Mouse (Mus musculus): Measurements from ENCODE around the gene 1600012H06Rik. TPM values are rescaled to one million over a fixed set of nuclear protein-coding genes. Genes with fewer than 3 reads are reported as not detected.
A peak's percentile ranks its signal among the peaks of the same experiment; 100 is the strongest.

Gene 1600012H06Rik
- total RNA-seq, 2 experiments from 2014 or later: 12.2 to 13.0 TPM

GRCm38 (mm10) chr17:15009088-15009487 lies 66.1 kb downstream of the 1600012H06Rik start:
- ATAC-seq (replicated peaks; ENCODE audit: poor library complexity): peak; percentile 73

Other genes with a start within 250 kb of the 1600012H06Rik start
- gene Thbs2, start 248.9 kb upstream of the 1600012H06Rik start, total RNA-seq (2015): not detected in 2 replicates
- gene Thbs2, start 248.9 kb upstream of the 1600012H06Rik start, total RNA-seq (2017): 0.12 TPM in 1 of 2 replicates, not detected in the other
- 0.51 and 1.3 TPM in 2 replicates for gene Wdr27, start within 50 bp of the 1600012H06Rik start, total RNA-seq (2015)
- gene Wdr27, start within 50 bp of the 1600012H06Rik start, total RNA-seq (2017): 0.37 TPM in 1 of 2 replicates, not detected in the other
- gene Phf10, start 18.1 kb downstream of the 1600012H06Rik start, total RNA-seq (2015): 204 and 222 TPM in 2 replicates
- gene Phf10, start 18.1 kb downstream of the 1600012H06Rik start, total RNA-seq (2017): 73.0 and 85.0 TPM in 2 replicates
- 3.7 and 4.0 TPM in 2 replicates for gene 9030025P20Rik, start 35.3 kb downstream of the 1600012H06Rik start, total RNA-seq (2015)
- gene 9030025P20Rik, start 35.3 kb downstream of the 1600012H06Rik start, total RNA-seq (2017): 4.7 and 7.6 TPM in 2 replicates
- gene Gm3417, start 35.6 kb downstream of the 1600012H06Rik start, total RNA-seq (2015): 0.24 and 0.52 TPM in 2 replicates
- 1.1 TPM in 1 of 2 replicates, not detected in the other for gene Gm3417, start 35.6 kb downstream of the 1600012H06Rik start, total RNA-seq (2017)
- gene Gm3435, start 67.0 kb downstream of the 1600012H06Rik start, total RNA-seq (2015): 3.9 and 4.3 TPM in 2 replicates
- gene Gm3435, start 67.0 kb downstream of the 1600012H06Rik start, total RNA-seq (2017): 2.0 and 2.9 TPM in 2 replicates
- gene Ermard, start 98.0 kb downstream of the 1600012H06Rik start, total RNA-seq (2015): 57.6 and 71.7 TPM in 2 replicates
- 24.2 and 39.0 TPM in 2 replicates for gene Ermard, start 98.0 kb downstream of the 1600012H06Rik start, total RNA-seq (2017)
- 1.0 and 1.9 TPM in 2 replicates for gene Tcte3, start 98.3 kb downstream of the 1600012H06Rik start, total RNA-seq (2015)
- 0.33 TPM in 1 of 2 replicates, not detected in the other for gene Tcte3, start 98.3 kb downstream of the 1600012H06Rik start, total RNA-seq (2017)
- gene Gm3448, start 98.4 kb downstream of the 1600012H06Rik start, total RNA-seq (2015): 10.1 and 11.6 TPM in 2 replicates
- 15.4 and 16.3 TPM in 2 replicates for gene Gm3448, start 98.4 kb downstream of the 1600012H06Rik start, total RNA-seq (2017)

Measured in megakaryocyte progenitor cell, adult 5-6 weeks (primary cell).